Mouse (Mus musculus) liver, embryonic 11.5 days (tissue): Measurements from ENCODE around the gene Uqcr10. TPM values are rescaled to one million over a fixed set of nuclear protein-coding genes. Genes with fewer than 3 reads are reported as not detected.

Experiments used
- ATAC-seq: fragments of 200-750 bp; cut with Nextera tagmentation; replicated peaks from 2 replicates; pipeline ENCODE4 v1.8.0; 2017; ENCODE audit warnings: moderate number of reproducible peaks, mild to moderate bottlenecking, moderate TSS enrichment, moderate library complexity; ENCODE audit not compliant: low FRiP score
- DNase-seq: peaks from one replicate; pipeline ENCODE4 v3.0.0-alpha.2; 2017; ENCODE audit warnings: low spot score
- H3K27ac ChIP-seq: fragments of 300-500 bp; sonication (generic); 2 replicates; pipeline ENCODE4 v1.5.1; 2014; ENCODE audit warnings: mild to moderate bottlenecking, low read depth, low read length, control low read depth
- H3K27me3 ChIP-seq: fragments of 300-500 bp; sonication (generic); replicated peaks from 2 replicates; pipeline ENCODE4 v1.6.1; 2014; ENCODE audit warnings: low read length, mixed read lengths; ENCODE audit not compliant: control insufficient read depth, insufficient read depth
- H3K36me3 ChIP-seq: fragments of 300-500 bp; sonication (generic); 2 replicates; pipeline ENCODE4 v1.6.1; 2014; ENCODE audit warnings: mild to moderate bottlenecking, low read length, moderate library complexity, mixed read lengths; ENCODE audit not compliant: control insufficient read depth, insufficient read depth
- H3K4me1 ChIP-seq: fragments of 300-500 bp; sonication (generic); replicated peaks from 2 replicates; pipeline ENCODE4 v1.6.1; 2014; ENCODE audit warnings: low read length, mixed read lengths; ENCODE audit not compliant: control insufficient read depth, insufficient read depth
- H3K4me2 ChIP-seq: fragments of 300-500 bp; sonication (generic); 2 replicates; pipeline ENCODE4 v1.6.1; 2014; ENCODE audit warnings: mild to moderate bottlenecking, control low read depth, moderate library complexity
- H3K4me3 ChIP-seq: fragments of 300-500 bp; sonication (generic); 2 replicates; pipeline ENCODE4 v1.5.1; 2014; ENCODE audit warnings: low read depth, low read length, control low read depth
- H3K9ac ChIP-seq: fragments of 300-500 bp; sonication (generic); 2 replicates; pipeline ENCODE4 v1.6.1; 2014; ENCODE audit warnings: low read depth, low read length, control low read depth
- H3K9me3 ChIP-seq: fragments of 300-500 bp; sonication (generic); 2 replicates; pipeline ENCODE4 v1.6.1; 2016; ENCODE audit warnings: low read length, inconsistent platforms, mixed read lengths; ENCODE audit not compliant: control insufficient read depth
- WGBS: fragments of 180-500 bp; shearing (Covaris S2); extraction: QIAGEN DNeasy Blood & Tissue Kit; methylation state at CpG from one replicate; pipeline ENCODE4 v1.1.7; 2014; 5-methylcytosine and 5-hydroxymethylcytosine counted together
- polyA plus RNA-seq: library from polyadenylated mRNA; unstranded; fragments of >200 nt; fragmentation: Nextera tagmentation; extraction: Ambion mirVana; gene quantifications from 2 replicates; pipeline ENCODE4 v1.2.1, GENCODE M21; 2014

The Uqcr10 gene
- polyA plus RNA-seq, 1 experiment from 2014 or later = 891 TPM

GRCm38 (mm10) chr11:4660309-4661025, 43.7 kb downstream of the Uqcr10 start:
- Histone ChIP-seq H3K36me3 (peaks cover 13% of the 10 kb centered on the region; the same call in 1 of the 2 replicates), H3K27ac (peak overlapping the region; percentile 77), H3K4me2 (peak overlapping the region; percentile 36), H3K4me3 (no peak overlapping the region), H3K9ac (0 out of 2 replicates have a peak overlapping the region, but pooled peaks have one; percentile 25), H3K27me3 (no peaks in the 10 kb centered on the region), H3K4me1 (peaks cover 16% of the 10 kb centered on the region), H3K9me3 (no peaks in the 10 kb centered on the region)
- 79% methylated on average over 7 of the region's 7 CpGs for WGBS
- ATAC-seq (peak; percentile 68), DNase-seq (no peak)

GRCm38 (mm10) chr11:4659818-4660217, 44.3 kb downstream of the Uqcr10 start:
- DNase-seq = no peak
- no peak overlapping the region for H3K9ac ChIP-seq
- no peak overlapping the region for H3K4me3 ChIP-seq
- H3K27ac ChIP-seq = peak overlapping the region; percentile 77
- H3K9me3 ChIP-seq = no peaks in the 10 kb centered on the region
- H3K36me3 ChIP-seq = peaks cover 15% of the 10 kb centered on the region; the same call in 1 of the 2 replicates
- no peaks in the 10 kb centered on the region for H3K27me3 ChIP-seq
- ATAC-seq = peak; percentile 56
- peaks cover 16% of the 10 kb centered on the region for H3K4me1 ChIP-seq
- H3K4me2 ChIP-seq = peak overlapping the region; percentile 36
- 48% methylated on average over 1 of the region's 1 CpGs for WGBS

Other genes with a start within 250 kb of the Uqcr10 start
- 25.6 and 30.7 TPM in 2 replicates for gene Mtmr3, start 109.5 kb downstream of the Uqcr10 start, polyA plus RNA-seq
- gene Gm11032, start 84.3 kb downstream of the Uqcr10 start, polyA plus RNA-seq = not detected in 2 replicates
- 41.4 and 43.0 TPM in 2 replicates for gene Ascc2, start 66.6 kb downstream of the Uqcr10 start, polyA plus RNA-seq
- gene Zmat5, start 336 bp upstream of the Uqcr10 start, polyA plus RNA-seq = 45.1 and 54.6 TPM in 2 replicates
- 0.33 TPM in 1 of 2 replicates, not detected in the other for gene Cabp7, start 42.4 kb upstream of the Uqcr10 start, polyA plus RNA-seq
- 37.4 and 40.1 TPM in 2 replicates for gene Nf2, start 145.2 kb upstream of the Uqcr10 start, polyA plus RNA-seq
- 89.8 and 92.7 TPM in 2 replicates for gene Nipsnap1, start 169.6 kb upstream of the Uqcr10 start, polyA plus RNA-seq
- gene Thoc5, start 191.0 kb upstream of the Uqcr10 start, polyA plus RNA-seq = 40.5 and 42.5 TPM in 2 replicates
- 0.90 and 1.1 TPM in 2 replicates for gene Nefh, start 243.7 kb upstream of the Uqcr10 start, polyA plus RNA-seq